Mouse (Mus musculus): Measurements from ENCODE around the gene Sypl2. TPM values are rescaled to one million over a fixed set of nuclear protein-coding genes. Genes with fewer than 3 reads are reported as not detected.
A peak's percentile ranks its signal among the peaks of the same experiment; 100 is the strongest.

Sypl2 gene
- polyA plus RNA-seq, 1 experiment from 2014 or later: 0.07 TPM

- H3K4me2 ChIP-seq: no peak overlapping the region
- H3K36me3 ChIP-seq: no peaks in the 10 kb centered on the region
- H3K9ac ChIP-seq: no peak overlapping the region
- ATAC-seq (ENCODE audit: low read depth) (no peak), DNase-seq (no peak)
- H3K27ac ChIP-seq: no peak overlapping the region
- H3K27me3 ChIP-seq: peaks cover 13% of the 10 kb centered on the region
- H3K4me3 ChIP-seq (replicated peaks): no peak overlapping the region
- no peaks in the 10 kb centered on the region for H3K4me1 ChIP-seq (replicated peaks)
- H3K9me3 ChIP-seq (replicated peaks): no peaks in the 10 kb centered on the region
- WGBS (ENCODE audit: insufficient replicate concordance): 52% methylated on average over 14 of the region's 14 CpGs
Observed at GRCm38 (mm10) chr3:108167499-108167898, 58.9 kb downstream of the Sypl2 start.

- peaks cover 5% of the 10 kb centered on the region for H3K27me3 ChIP-seq
- H3K4me2 ChIP-seq: no peak overlapping the region
- DNase-seq (no peak), ATAC-seq (ENCODE audit: low read depth) (no peak)
- H3K4me3 ChIP-seq (replicated peaks): no peak overlapping the region
- 29% methylated on average over 9 of the region's 11 CpGs for WGBS (ENCODE audit: insufficient replicate concordance)
- H3K9ac ChIP-seq: no peak overlapping the region
- no peak overlapping the region for H3K27ac ChIP-seq
- H3K36me3 ChIP-seq: no peaks in the 10 kb centered on the region
- H3K9me3 ChIP-seq (replicated peaks): no peaks in the 10 kb centered on the region
- no peaks in the 10 kb centered on the region for H3K4me1 ChIP-seq (replicated peaks)
Observed at GRCm38 (mm10) chr3:108166486-108167211, 59.8 kb downstream of the Sypl2 start.

GRCm38 (mm10) chr3:108165532-108166315 lies 60.7 kb downstream of the Sypl2 start:
- ATAC-seq (ENCODE audit: low read depth) (0 out of 2 replicates have a peak, but pooled peaks have one; percentile 18), DNase-seq (no peak)
- Histone ChIP-seq H3K27ac (no peak overlapping the region), H3K27me3 (peaks cover 5% of the 10 kb centered on the region), H3K36me3 (no peaks in the 10 kb centered on the region), H3K4me3 (replicated peaks) (no peak overlapping the region), H3K9ac (no peak overlapping the region), H3K4me1 (replicated peaks) (no peaks in the 10 kb centered on the region), H3K9me3 (replicated peaks) (no peaks in the 10 kb centered on the region), H3K4me2 (no peak overlapping the region)
- WGBS (ENCODE audit: insufficient replicate concordance): 56% methylated on average over 10 of the region's 10 CpGs

- no peaks in the 10 kb centered on the region for H3K36me3 ChIP-seq
- H3K4me2 ChIP-seq: no peak overlapping the region
- H3K4me1 ChIP-seq (replicated peaks): no peaks in the 10 kb centered on the region
- H3K9ac ChIP-seq: no peak overlapping the region
- peaks cover 5% of the 10 kb centered on the region for H3K27me3 ChIP-seq
- 31% methylated on average over 9 of the region's 9 CpGs for WGBS (ENCODE audit: insufficient replicate concordance)
- no peak overlapping the region for H3K27ac ChIP-seq
- peak; percentile 45 for DNase-seq
- no peak overlapping the region for H3K4me3 ChIP-seq (replicated peaks)
- ATAC-seq (ENCODE audit: low read depth): 0 out of 2 replicates have a peak, but pooled peaks have one; percentile 29
- H3K9me3 ChIP-seq (replicated peaks): no peaks in the 10 kb centered on the region
Observed at GRCm38 (mm10) chr3:108164807-108165206, 61.6 kb downstream of the Sypl2 start.

- WGBS (ENCODE audit: insufficient replicate concordance): 49% methylated on average over 5 of the region's 5 CpGs
- Histone ChIP-seq H3K4me1 (replicated peaks) (no peaks in the 10 kb centered on the region), H3K4me2 (no peak overlapping the region), H3K9me3 (replicated peaks) (no peaks in the 10 kb centered on the region), H3K36me3 (no peaks in the 10 kb centered on the region), H3K27me3 (peaks cover 5% of the 10 kb centered on the region), H3K9ac (no peak overlapping the region), H3K4me3 (replicated peaks) (no peak overlapping the region), H3K27ac (no peak overlapping the region)
- DNase-seq (no peak), ATAC-seq (ENCODE audit: low read depth) (no peak)
Observed at GRCm38 (mm10) chr3:108164091-108164490, 62.4 kb downstream of the Sypl2 start.

Other genes with a start within 250 kb of the Sypl2 start
- 5.9 and 6.1 TPM in 2 replicates for gene Gstm2, start 240.2 kb downstream of the Sypl2 start, polyA plus RNA-seq (2015; fragmentation: Nextera tagmentation; extraction: Ambion mirVana)
- 264 and 265 TPM in 2 replicates for gene Gstm1, start 208.7 kb downstream of the Sypl2 start, polyA plus RNA-seq (2015; fragmentation: Nextera tagmentation; extraction: Ambion mirVana)
- 17.9 and 19.6 TPM in 2 replicates for gene Gstm4, start 181.8 kb downstream of the Sypl2 start, polyA plus RNA-seq (2015; fragmentation: Nextera tagmentation; extraction: Ambion mirVana)
- 46.0 and 48.2 TPM in 2 replicates for gene Ampd2, start 140.0 kb downstream of the Sypl2 start, polyA plus RNA-seq (2015; fragmentation: Nextera tagmentation; extraction: Ambion mirVana)
- 2.6 and 3.1 TPM in 2 replicates for gene Gnat2, start 133.9 kb downstream of the Sypl2 start, polyA plus RNA-seq (2015; fragmentation: Nextera tagmentation; extraction: Ambion mirVana)
- 67.8 and 83.4 TPM in 2 replicates for gene Gnai3, start 80.5 kb downstream of the Sypl2 start, polyA plus RNA-seq (2015; fragmentation: Nextera tagmentation; extraction: Ambion mirVana)
- not detected in 2 replicates for gene Gpr61, start 71.8 kb downstream of the Sypl2 start, polyA plus RNA-seq (2015; fragmentation: Nextera tagmentation; extraction: Ambion mirVana)
- gene Amigo1, start 40.3 kb downstream of the Sypl2 start, polyA plus RNA-seq (2015; fragmentation: Nextera tagmentation; extraction: Ambion mirVana): 0.35 and 0.51 TPM in 2 replicates
- 1.7 and 2.0 TPM in 2 replicates for gene Cyb561d1, start 25.4 kb downstream of the Sypl2 start, polyA plus RNA-seq (2015; fragmentation: Nextera tagmentation; extraction: Ambion mirVana)
- 3.1 and 3.3 TPM in 2 replicates for gene Atxn7l2, start 15.7 kb downstream of the Sypl2 start, polyA plus RNA-seq (2015; fragmentation: Nextera tagmentation; extraction: Ambion mirVana)
- 224 and 238 TPM in 2 replicates for gene Psma5, start 30.3 kb upstream of the Sypl2 start, polyA plus RNA-seq (2015; fragmentation: Nextera tagmentation; extraction: Ambion mirVana)
- 2.6 and 2.8 TPM in 2 replicates for gene Sort1, start 57.4 kb upstream of the Sypl2 start, polyA plus RNA-seq (2015; fragmentation: Nextera tagmentation; extraction: Ambion mirVana)
- gene Mybphl, start 138.3 kb upstream of the Sypl2 start, polyA plus RNA-seq (2015; fragmentation: Nextera tagmentation; extraction: Ambion mirVana): 0.07 and 0.08 TPM in 2 replicates
- gene Psrc1, start 157.2 kb upstream of the Sypl2 start, polyA plus RNA-seq (2015; fragmentation: Nextera tagmentation; extraction: Ambion mirVana): 14.9 and 15.8 TPM in 2 replicates
- gene Celsr2, start 188.9 kb upstream of the Sypl2 start, polyA plus RNA-seq (2015; fragmentation: Nextera tagmentation; extraction: Ambion mirVana): 0.22 and 0.56 TPM in 2 replicates
- gene Sars, start 218.6 kb upstream of the Sypl2 start, polyA plus RNA-seq (2015; fragmentation: Nextera tagmentation; extraction: Ambion mirVana): 108 and 129 TPM in 2 replicates

All from liver, embryonic 13.5 days (tissue).